Mouse (Mus musculus) ES-Bruce4 (cell line): ENCODE measurements at regions not wholly inside any gene's neighbourhood (a gene's known extent, or its start where the extent isn't known, plus 50 kb on each side); places are given as distances from the start of the nearest gene placed in this dataset.

Experiments used
- CTCF ChIP-seq: IDR thresholded peaks from one replicate; pipeline ENCODE4 v1.8.1; 2011; ENCODE audit warnings: low read depth, low read length
- POLR2A ChIP-seq: IDR thresholded peaks from one replicate; pipeline ENCODE4 v1.8.1; 2011; ENCODE audit warnings: low read length; ENCODE audit not compliant: insufficient read depth

GRCm38 (mm10) chr5:52061226-52061625 is 129.1 kb downstream of the Dhx15 start:
- no peak for TF ChIP-seq POLR2A
- TF ChIP-seq CTCF, result no peak
